Mouse (Mus musculus) stomach, embryonic 14.5 days (tissue): ENCODE data around the gene G430095P16Rik. TPM values are rescaled to one million over a fixed set of nuclear protein-coding genes. Genes with fewer than 3 reads are reported as not detected.

Source experiments
- ATAC-seq: fragments of 200-750 bp; cut with Nextera tagmentation; 2 replicates; pipeline ENCODE4 v1.8.0; 2017; ENCODE audit warnings: low read depth, moderate TSS enrichment; ENCODE audit not compliant: insufficient number of reproducible peaks, insufficient read depth, low FRiP score
- H3K27ac ChIP-seq: fragments of 300-500 bp; sonication (generic); 2 replicates; pipeline ENCODE4 v1.5.1; 2014; ENCODE audit warnings: mild to moderate bottlenecking, low read length, moderate library complexity, mixed read lengths
- H3K27me3 ChIP-seq: fragments of 300-500 bp; sonication (generic); 2 replicates; pipeline ENCODE4 v1.6.1; 2014; ENCODE audit warnings: low read length, control low read depth, mixed read lengths; ENCODE audit not compliant: control insufficient read depth, insufficient read depth
- H3K36me3 ChIP-seq: fragments of 300-500 bp; sonication (generic); 2 replicates; pipeline ENCODE4 v1.6.1; 2014; ENCODE audit warnings: mild to moderate bottlenecking, control low read depth, low read length, moderate library complexity, mixed read lengths; ENCODE audit not compliant: control insufficient read depth, insufficient read depth
- H3K4me1 ChIP-seq: fragments of 300-500 bp; sonication (generic); 2 replicates; pipeline ENCODE4 v1.6.1; 2014; ENCODE audit warnings: low read length, control low read depth, mixed read lengths; ENCODE audit not compliant: control insufficient read depth, insufficient read depth
- H3K4me2 ChIP-seq: fragments of 300-500 bp; sonication (generic); replicated peaks from 2 replicates; pipeline ENCODE4 v1.6.1; 2014; ENCODE audit warnings: low read depth, low read length, control low read depth
- H3K4me3 ChIP-seq: fragments of 300-500 bp; sonication (generic); 2 replicates; pipeline ENCODE4 v1.5.1; 2014; ENCODE audit warnings: low read depth, low read length, control low read depth
- H3K9ac ChIP-seq: fragments of 300-500 bp; sonication (generic); replicated peaks from 2 replicates; pipeline ENCODE4 v1.6.1; 2014; ENCODE audit warnings: low read depth, mild to moderate bottlenecking, control low read depth, low read length, moderate library complexity, mixed read lengths
- H3K9me3 ChIP-seq: fragments of 300-500 bp; sonication (generic); 2 replicates; pipeline ENCODE4 v1.6.1; 2016; ENCODE audit warnings: low read depth, low read length, control low read depth; ENCODE audit not compliant: control insufficient read depth
- WGBS: fragments of 180-500 bp; shearing (Covaris S2); extraction: QIAGEN DNeasy Blood & Tissue Kit; methylation state at CpG from one replicate; pipeline ENCODE4 v1.1.7; 2014; 5-methylcytosine and 5-hydroxymethylcytosine counted together
- polyA plus RNA-seq: library from polyadenylated mRNA; unstranded; fragments of >200 nt; fragmentation: Nextera tagmentation; extraction: Ambion mirVana; gene quantifications from 2 replicates; pipeline ENCODE4 v1.2.1, GENCODE M21; 2014

G430095P16Rik gene
- polyA plus RNA-seq, 1 experiment from 2014 or later, result 5.0 TPM

DNA sequence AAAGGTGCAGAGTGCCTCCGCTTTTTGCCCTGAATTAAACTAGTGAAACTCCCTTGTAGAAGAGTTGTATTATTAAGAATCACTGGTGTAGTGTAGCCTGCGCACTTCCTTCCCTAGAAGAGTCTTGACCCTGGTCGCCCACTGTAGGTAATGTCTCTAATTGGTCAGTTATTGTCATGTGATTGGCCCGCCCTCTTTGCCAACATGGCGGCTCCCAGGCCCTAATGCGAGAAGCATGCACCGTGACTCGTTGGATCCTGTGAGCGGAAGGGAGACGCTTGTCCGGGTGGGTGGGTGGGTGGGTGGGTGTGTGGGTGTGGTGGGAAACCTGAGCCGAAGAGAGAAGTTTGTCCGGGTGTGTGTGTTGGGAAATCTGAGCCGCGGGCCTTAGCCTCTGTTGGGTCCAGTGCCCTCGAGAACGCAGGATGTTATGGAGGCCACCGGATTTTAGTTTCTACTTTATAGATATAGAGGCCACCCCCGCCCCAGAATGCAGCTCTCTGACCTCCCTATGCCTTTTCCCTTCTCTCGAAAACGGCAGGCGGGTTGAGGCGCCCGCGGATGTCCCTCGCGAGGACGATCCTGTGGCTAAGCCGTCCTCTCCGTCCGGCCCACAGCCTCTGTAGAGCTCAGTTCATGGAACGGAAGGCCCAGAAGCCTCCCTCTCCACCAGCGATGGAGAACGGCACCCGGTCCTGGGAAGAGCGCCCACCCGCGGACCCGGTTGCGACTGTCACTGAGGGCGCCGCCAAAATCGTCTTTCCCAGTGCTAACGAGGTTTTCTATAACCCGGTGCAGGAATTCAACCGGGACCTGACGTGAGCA, 33.5 kb upstream of the G430095P16Rik start:
- Histone ChIP-seq H3K4me3 (peak overlapping the region; percentile 96), H3K9ac (peak overlapping the region; percentile 63), H3K9me3 (no peaks in the 10 kb centered on the region), H3K36me3 (peaks cover 19% of the 10 kb centered on the region), H3K27me3 (no peaks in the 10 kb centered on the region), H3K27ac (peak overlapping the region; percentile 80), H3K4me1 (peaks cover 31% of the 10 kb centered on the region), H3K4me2 (peak overlapping the region; percentile 72)
- WGBS, result under 1% methylated on average over 47 of the region's 47 CpGs
- peak; percentile 91 for ATAC-seq

DNA sequence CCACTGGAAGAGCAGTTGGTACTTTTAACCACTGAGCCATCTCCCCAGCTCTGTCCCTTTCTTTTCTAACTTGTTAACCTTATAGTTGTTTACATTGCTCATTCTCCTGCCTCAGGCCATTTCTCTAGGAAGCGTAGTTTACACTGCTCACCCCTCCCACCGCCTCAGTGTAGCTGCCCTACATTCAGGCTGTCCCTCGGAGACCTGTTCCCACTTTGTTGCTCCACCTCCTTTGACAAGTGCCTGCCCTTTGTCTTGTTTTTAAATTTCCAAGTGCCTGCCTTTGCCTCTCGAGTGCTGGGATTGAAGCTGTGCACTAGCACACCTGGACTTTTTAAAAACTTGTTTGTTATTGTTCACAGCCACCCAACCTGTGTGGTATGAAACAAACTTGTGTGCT, 29.5 kb upstream of the G430095P16Rik start:
- WGBS, result 63% methylated on average over 4 of the region's 4 CpGs
- Histone ChIP-seq H3K4me2 (no peak overlapping the region), H3K36me3 (peaks cover 49% of the 10 kb centered on the region), H3K4me3 (no peak overlapping the region), H3K27me3 (no peaks in the 10 kb centered on the region), H3K9ac (no peak overlapping the region), H3K9me3 (no peaks in the 10 kb centered on the region), H3K4me1 (peaks cover 15% of the 10 kb centered on the region), H3K27ac (no peak overlapping the region)
- ATAC-seq, result no peak

DNA sequence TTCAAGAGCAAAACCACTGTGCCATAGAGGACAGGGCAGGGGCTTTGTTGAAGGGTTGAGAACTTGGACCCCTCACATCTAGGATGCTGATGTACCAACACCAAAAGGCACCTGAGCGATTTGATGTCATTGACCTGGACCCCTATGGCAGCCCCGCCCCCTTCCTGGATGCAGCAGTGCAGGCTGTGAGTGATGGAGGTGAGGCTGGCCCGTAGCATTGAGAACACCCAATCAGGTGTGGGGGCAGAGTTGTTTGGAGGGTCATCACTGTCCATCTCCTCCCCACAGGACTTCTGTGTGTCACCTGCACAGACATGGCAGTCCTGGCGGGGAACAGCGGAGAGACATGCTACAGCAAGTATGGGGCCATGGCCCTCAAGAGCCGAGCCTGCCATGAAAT, 27.7 kb upstream of the G430095P16Rik start:
- no peaks in the 10 kb centered on the region for H3K27me3 ChIP-seq
- peaks cover 53% of the 10 kb centered on the region for H3K36me3 ChIP-seq
- H3K9me3 ChIP-seq, result no peaks in the 10 kb centered on the region
- H3K9ac ChIP-seq, result no peak overlapping the region
- no peak for ATAC-seq
- H3K27ac ChIP-seq, result no peak overlapping the region
- H3K4me1 ChIP-seq, result peaks cover 5% of the 10 kb centered on the region; the same call in 1 of the 2 replicates
- no peak overlapping the region for H3K4me2 ChIP-seq
- WGBS, result 88% methylated on average over 6 of the region's 6 CpGs
- no peak overlapping the region for H3K4me3 ChIP-seq

DNA sequence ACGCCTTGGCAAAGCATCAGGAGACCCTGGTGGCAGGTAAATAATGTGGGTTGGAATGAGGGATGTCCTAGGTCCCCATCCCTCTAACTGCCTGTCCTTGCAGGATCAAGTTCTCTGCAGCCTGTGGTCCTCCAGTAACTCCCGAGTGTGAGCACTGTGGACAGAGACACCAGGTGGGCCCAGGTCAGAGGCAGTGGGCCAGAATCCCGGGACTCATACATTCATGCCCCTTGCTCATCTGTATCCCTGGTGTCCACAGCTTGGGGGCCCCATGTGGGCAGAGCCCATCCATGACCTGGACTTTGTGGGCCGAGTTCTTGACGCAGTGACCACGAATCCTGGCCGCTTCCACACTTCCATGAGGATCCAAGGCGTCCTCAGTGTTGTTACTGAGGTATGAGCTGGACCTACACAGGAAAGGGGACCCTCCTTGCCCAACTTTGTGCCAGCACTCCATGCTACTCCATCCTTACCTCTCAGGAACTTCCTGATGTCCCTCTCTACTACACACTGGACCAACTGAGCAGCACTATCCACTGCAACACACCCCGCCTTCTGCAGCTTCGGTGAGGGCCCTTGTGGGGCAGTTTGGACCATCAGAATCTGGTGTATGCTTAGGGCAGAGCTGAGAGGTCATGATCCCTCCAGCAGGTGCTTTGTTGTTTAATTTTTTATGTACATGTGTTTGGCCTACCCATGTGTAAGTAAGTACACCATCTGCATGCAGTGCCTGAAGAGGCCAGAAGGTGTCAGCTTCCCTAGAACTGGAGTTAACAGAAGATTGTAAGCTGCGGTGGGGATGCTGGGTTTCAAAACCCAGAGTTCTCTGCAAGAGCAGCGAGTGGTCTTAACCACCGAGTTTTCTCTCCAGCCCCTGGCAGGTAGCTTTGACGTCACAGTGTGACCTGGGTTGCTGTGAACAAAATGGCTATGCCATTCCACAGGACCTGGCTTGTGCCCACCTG, 25.4 kb upstream of the G430095P16Rik start:
- no peak overlapping the region for H3K27ac ChIP-seq
- H3K36me3 ChIP-seq, result peaks cover 41% of the 10 kb centered on the region
- ATAC-seq, result no peak
- H3K4me1 ChIP-seq, result peaks cover 10% of the 10 kb centered on the region
- no peak overlapping the region for H3K4me3 ChIP-seq
- H3K9ac ChIP-seq, result no peak overlapping the region
- no peaks in the 10 kb centered on the region for H3K9me3 ChIP-seq
- 0 out of 2 replicates have a peak, but pooled peaks cover 3% of the 10 kb centered on the region for H3K27me3 ChIP-seq
- 91% methylated on average over 14 of the region's 14 CpGs for WGBS
- H3K4me2 ChIP-seq, result no peak overlapping the region

DNA sequence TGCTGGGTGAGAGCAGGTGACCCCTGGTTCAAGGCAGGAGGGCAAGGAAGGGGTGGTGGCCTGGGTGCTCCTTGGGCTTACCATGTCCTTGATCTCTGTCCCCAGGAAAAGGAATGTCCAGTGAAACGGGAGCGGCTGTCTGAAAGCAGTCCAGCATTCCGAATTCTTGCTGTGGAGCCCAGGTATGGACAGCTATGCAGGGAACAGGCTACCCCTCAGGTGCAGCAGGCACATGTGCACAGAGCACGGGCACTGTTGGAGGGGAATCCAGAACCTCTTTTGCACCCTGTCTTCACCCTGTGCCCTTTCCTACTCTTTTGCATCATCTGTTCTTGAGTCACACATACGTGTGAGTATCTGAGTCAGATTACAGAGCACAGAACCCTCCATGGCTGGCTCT, 24.5 kb upstream of the G430095P16Rik start:
- Histone ChIP-seq H3K36me3 (peaks cover 36% of the 10 kb centered on the region), H3K27ac (no peak overlapping the region), H3K27me3 (peaks cover 10% of the 10 kb centered on the region; the same call in 1 of the 2 replicates), H3K4me2 (no peak overlapping the region), H3K4me3 (no peak overlapping the region), H3K4me1 (peaks cover 10% of the 10 kb centered on the region), H3K9ac (no peak overlapping the region), H3K9me3 (no peaks in the 10 kb centered on the region)
- no peak for ATAC-seq
- WGBS, result 91% methylated on average over 5 of the region's 5 CpGs

DNA sequence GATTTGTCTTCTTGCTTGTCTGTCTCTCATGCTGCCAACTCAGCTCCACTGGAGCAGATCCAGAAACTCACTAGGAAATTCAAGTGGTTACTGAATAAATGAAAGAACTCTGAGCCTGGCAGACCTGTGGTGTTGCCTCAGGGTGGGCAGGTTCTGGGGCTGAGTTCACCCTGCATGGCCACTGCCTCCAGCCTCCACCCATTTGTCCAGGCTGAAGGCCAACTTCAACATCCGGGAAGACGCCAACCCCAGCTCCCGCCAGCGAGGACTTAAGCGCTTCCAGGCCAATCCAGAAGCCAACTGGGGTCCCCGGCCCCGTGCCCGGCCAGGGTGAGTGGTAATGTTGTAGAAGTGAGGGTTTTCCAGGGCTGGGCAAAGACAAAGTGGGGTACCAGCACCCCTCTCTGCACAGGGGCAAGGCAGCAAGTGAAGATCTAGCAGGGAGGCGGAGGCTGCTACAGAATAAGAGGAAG, 23.8 kb upstream of the G430095P16Rik start:
- Histone ChIP-seq H3K27me3 (peaks cover 15% of the 10 kb centered on the region; the same call in 1 of the 2 replicates), H3K36me3 (peaks cover 35% of the 10 kb centered on the region), H3K9ac (no peak overlapping the region), H3K4me3 (no peak overlapping the region), H3K27ac (peak overlapping the region; percentile 23; the same call in 1 of the 2 replicates), H3K9me3 (no peaks in the 10 kb centered on the region), H3K4me2 (no peak overlapping the region), H3K4me1 (peaks cover 12% of the 10 kb centered on the region)
- 86% methylated on average over 9 of the region's 9 CpGs for WGBS
- ATAC-seq, result no peak

DNA sequence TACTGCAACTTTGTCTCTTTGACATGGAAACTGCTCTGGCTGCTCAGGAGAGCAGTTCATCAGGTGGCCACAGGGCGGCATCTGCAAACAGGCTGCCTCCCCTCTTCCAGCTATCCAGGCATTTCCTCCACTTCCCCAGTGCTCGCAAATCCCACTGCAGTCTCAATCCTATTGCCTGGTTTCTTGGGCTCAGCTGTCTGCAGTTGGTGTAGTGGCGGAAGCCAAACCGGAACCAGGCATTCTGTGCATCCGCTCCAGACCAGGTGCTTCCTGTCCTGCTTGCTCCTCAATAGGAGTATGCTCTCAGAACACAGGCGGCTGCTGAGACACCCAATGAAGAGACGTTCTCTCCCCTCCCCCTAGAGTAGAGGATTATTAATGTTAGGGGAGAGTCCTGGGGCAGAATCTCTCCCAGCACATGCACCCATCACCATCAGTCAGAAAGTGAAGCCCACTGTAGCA, 22.9 kb upstream of the G430095P16Rik start:
- no peak for ATAC-seq
- no peak overlapping the region for H3K27ac ChIP-seq
- WGBS, result 60% methylated on average over 7 of the region's 7 CpGs
- H3K36me3 ChIP-seq, result peaks cover 35% of the 10 kb centered on the region
- H3K9me3 ChIP-seq, result no peaks in the 10 kb centered on the region
- no peak overlapping the region for H3K4me3 ChIP-seq
- H3K27me3 ChIP-seq, result peaks cover 24% of the 10 kb centered on the region; the same call in 1 of the 2 replicates
- peaks cover 18% of the 10 kb centered on the region for H3K4me1 ChIP-seq
- no peak overlapping the region for H3K9ac ChIP-seq
- H3K4me2 ChIP-seq, result no peak overlapping the region

DNA sequence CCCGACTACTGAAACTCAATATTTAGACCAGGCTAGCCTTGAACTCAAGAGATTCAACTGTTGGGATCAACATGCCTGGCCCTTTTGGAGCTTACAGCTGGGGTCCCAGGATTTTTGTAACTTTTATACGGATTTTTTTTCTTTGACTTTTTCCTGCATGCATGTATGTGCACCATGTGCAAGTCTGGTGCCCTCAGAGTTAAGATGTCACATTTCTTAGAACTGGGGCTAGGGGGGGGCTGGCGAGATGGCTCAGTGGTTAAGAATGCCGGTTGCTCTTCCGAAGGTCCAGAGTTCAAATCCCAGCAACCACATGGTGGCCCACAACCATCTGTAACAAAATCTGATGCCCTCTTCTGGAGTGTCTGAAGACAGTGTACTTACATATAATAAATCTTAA, 22.3 kb upstream of the G430095P16Rik start:
- Histone ChIP-seq H3K9me3 (no peaks in the 10 kb centered on the region), H3K36me3 (peaks cover 29% of the 10 kb centered on the region), H3K4me1 (peaks cover 25% of the 10 kb centered on the region), H3K4me2 (no peak overlapping the region), H3K27ac (peak overlapping the region; percentile 63; the same call in 1 of the 2 replicates), H3K4me3 (no peak overlapping the region), H3K9ac (no peak overlapping the region), H3K27me3 (peaks cover 30% of the 10 kb centered on the region; the same call in 1 of the 2 replicates)
- no peak for ATAC-seq
- 84% methylated on average over 5 of the region's 5 CpGs for WGBS
